Mouse (Mus musculus) right cerebral cortex, postnatal 4 days (tissue): ENCODE results near the gene Fktn.
"Not testable (repeated sequence)": the region's sequence is repeated elsewhere in the genome, so short reads cannot be mapped to it uniquely, and the experiment has no call there.

Source experiments
- DNase-seq: peaks from one replicate; pipeline ENCODE4 v3.0.0-alpha.2; 2022

Fktn gene

DNA sequence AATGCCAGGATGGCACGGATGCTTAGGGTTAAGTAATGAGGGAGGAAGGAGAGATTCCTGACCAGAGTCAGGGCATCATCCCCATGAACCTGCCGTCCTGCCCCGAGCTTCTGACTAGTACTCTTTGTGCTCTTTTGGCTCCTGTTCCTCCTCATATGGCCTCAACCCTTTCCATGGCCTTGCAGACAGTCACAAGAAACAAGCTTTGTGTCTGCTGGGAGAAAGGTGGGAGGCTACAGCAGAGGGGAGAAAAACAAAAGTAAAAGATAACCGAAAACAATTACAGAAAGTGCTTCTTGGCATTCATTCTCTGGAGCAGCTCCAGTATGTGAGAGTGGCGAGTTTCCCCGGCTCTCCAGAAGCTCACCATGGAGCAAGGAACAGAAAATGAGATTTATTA, 60.1 kb downstream of the Fktn start:
- no peak for DNase-seq

- no peak for DNase-seq
Measured at GRCm38 (mm10) chr4:53781396-53781795, 67.6 kb downstream of the Fktn start.

DNA sequence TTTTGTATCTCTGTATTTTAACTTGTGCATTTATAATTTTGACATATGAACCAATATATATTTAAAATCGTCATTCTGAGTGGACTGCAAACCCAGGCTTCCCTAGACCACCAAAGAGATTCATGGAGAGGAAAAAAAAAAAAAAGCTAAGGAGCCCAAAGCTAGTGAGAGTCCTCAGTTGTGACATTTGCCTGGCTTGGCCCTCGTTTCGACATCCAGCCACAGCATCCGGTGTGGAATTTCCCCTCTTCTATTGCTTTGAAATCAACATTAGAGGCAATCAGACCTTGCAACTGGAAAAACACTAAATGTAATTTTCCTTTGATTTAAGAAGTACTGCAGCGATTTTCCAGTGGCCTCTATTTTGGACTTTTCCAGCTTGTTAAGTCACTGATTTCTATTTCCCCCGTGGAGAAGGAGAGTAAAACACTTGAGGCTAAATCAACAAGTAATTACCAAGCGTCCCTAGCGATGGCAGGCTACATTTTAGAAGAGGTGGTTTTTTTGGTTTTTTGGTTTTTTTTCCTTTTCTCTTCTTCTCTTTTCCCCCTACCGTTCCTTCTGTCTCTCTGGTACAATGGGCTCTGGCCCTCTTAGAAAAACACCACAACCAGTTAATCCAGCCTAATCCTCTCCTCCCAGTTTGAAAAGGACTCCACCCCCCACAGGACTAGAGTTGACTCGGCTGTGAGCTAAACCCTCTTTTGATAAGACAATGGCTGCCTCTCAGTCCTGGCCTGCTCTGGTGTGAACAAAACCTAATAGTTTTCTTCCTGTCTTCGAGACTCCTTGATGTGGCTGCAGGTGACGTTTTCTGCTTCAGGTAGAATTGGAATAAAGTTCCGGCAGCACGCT, 68.6 kb downstream of the Fktn start:
- no peak for DNase-seq

GRCm38 (mm10) chr4:53785746-53786398, 72.1 kb downstream of the Fktn start:
- DNase-seq = no peak

DNA sequence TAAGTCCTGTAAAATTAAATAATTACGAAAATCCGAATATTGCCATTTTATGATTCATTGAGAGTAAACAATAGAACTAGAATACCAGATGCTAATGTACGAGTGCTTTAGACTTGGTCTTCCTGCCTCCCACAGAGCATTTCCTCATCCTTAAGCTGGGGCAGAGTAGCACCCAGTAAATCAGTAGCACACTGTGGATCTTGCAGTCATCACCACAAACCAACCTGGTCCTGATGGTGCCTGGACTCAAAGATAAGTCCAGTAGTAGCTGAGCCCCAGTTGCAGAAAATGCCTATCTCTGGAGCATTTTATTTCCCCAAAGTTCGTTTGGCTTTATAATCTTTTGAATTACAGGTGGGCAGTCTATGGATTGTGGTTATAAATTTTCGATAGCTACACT, 73.1 kb downstream of the Fktn start:
- no peak for DNase-seq

- DNase-seq = no peak
Measured at GRCm38 (mm10) chr4:53789346-53789745, 75.5 kb downstream of the Fktn start.

- DNase-seq = no peak
Measured at GRCm38 (mm10) chr4:53794257-53794966, 80.6 kb downstream of the Fktn start.

DNA sequence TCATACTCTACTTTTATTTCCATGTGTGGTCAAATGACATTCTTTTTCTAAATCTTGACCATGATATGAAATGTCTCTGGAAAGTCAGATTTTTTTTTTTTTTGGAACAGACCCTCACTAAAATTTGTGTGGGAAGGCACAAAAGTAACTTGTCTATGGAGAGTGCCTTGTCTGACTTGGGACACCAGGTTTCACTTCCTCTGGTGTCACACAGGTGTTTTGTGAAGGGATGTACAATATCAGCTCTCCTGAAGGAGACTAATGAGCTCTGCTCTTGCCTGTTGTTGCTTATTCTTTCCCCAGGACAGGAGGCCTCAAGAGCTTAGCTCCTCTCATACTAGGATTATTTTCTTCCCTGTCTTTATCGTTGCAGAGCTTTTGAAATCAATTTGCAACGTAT, 81.3 kb downstream of the Fktn start:
- DNase-seq = no peak

GRCm38 (mm10) chr4:53795706-53796105, 81.9 kb downstream of the Fktn start:
- no peak for DNase-seq

DNA sequence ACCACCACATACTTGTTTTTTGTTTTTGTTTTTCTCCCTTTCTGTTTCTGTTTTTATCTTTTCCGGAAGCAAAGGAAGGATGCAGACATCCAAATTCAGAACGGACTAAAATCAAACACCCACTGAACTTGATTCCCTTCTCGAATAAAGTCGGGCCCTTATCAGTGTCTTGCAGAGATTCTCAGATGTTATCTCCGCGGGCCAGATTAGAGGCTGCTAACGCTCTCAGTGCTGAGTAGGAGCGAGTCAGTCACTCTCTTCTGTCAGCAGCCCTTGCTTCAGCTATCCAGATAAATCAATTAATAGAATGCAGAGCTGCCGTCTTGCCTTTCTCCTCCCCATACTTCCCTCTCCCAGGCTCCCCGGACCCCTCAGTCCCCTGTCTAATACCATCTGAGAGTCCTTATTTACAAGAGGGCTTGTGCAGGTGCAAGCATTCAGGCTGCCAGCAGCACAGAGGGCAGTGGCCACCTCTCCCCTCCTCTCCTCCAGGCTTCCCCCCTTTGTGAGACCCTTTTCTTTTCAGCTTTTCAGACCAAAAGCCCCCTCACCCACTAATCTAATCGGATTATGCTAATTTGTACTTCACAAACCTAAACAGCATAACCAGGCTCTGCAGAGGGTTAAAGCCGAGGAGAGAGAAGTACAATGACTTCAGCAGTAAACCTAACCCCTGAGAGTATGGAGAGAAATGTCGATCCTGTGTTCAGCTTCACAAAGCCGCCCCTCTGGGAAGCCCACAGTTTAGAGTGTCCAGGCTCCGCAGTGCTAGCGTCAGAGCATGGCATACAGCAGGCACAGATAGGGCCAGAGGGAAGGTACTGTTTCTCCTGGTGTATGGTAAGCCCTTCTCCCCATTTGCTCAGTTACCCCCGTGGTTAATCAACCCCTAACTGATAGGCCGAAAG, 83.3 kb downstream of the Fktn start:
- DNase-seq = no peak

GRCm38 (mm10) chr4:53798896-53799676, 85.3 kb downstream of the Fktn start:
- no peak for DNase-seq

DNA sequence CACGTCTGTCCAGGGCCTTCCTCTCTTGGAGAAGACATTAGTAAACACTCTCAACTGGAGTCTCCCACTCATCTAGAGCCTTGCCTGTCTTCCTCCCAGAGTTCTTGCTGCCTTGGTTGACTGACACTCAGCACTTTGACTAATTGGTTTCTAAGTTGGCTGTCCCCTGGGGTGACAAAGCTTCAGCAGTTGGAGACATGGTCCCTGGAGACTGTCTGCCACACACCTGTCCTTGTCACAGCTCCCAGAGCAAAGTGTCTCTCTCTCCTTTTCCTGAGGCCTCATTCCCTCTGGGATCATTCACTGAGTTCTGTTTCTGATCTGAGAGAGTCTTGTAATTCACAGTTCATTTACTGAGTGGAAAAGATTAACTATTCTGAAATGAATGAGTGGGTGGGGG, 86.0 kb downstream of the Fktn start:
- no peak for DNase-seq

DNA sequence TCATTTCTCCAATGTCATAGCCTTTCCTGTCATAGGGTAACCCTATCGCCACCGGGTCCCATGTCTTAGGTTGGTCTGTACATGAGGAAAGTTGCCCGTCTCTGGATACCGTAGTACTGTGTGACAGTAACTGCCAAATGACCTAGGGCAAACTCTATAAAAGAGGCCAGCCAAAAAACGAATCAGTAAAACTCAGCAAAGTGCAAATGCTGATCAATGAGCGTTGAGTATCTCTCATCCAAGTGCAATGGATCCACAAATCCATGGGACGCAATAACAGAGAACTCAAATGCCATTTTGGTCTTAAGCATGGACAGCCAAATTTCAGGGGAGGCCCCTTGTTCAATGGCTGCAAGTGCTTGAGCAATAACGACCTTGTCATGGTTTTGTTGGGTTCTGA, 89.9 kb downstream of the Fktn start:
- not testable (repeated sequence) for DNase-seq

DNA sequence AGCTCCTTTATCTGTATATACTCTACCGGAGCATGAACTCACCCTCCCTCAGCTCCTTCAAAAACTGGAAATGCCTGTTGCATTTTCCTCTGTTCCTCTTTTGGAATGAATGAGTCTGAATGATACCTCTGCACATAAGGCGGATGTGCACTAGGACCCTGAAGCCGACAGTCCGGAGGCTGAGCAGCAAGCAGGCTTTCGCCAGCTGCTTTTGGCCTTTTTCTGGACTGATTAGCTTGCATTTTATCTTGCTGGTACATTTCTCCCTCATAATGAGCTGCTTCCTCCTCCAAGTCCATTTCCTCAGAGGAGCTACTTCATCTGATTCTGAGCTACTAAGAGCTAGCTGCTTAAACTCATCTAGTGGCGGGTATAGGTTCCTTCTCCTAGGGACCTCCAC, 92.6 kb downstream of the Fktn start:
- not testable (repeated sequence) for DNase-seq

DNA sequence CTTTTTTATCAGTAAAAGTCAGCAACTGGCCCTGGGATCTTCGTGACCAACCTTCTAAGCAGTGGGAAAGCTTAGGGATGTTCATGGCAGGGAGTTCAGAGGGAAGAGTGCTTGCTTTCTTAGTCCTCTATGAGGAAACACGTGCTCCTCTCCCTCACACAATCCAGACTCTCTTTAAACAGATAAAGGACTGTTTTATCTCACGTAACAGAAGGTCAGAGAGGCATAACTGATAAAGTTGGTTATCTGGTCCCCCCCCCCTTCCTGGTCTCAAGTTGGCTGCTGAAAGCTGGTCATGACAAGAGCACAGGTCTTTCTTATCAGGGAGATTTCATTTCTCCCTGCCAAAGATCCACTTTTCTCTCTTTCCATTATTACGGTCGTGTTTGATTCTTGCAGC, 104.5 kb downstream of the Fktn start:
- DNase-seq = no peak

- no peak for DNase-seq
Measured at GRCm38 (mm10) chr4:53823697-53824096, 109.9 kb downstream of the Fktn start.

GRCm38 (mm10) chr4:53824831-53825230, 111.0 kb downstream of the Fktn start:
- DNase-seq = no peak

- DNase-seq = peak; percentile 93
Measured at GRCm38 (mm10) chr4:53825821-53826605, 112.2 kb downstream of the Fktn start, which contains the start of gene Tmem38b. Gene Tmem38b, plus strand, starts transcription at chr4:53826045.

DNA sequence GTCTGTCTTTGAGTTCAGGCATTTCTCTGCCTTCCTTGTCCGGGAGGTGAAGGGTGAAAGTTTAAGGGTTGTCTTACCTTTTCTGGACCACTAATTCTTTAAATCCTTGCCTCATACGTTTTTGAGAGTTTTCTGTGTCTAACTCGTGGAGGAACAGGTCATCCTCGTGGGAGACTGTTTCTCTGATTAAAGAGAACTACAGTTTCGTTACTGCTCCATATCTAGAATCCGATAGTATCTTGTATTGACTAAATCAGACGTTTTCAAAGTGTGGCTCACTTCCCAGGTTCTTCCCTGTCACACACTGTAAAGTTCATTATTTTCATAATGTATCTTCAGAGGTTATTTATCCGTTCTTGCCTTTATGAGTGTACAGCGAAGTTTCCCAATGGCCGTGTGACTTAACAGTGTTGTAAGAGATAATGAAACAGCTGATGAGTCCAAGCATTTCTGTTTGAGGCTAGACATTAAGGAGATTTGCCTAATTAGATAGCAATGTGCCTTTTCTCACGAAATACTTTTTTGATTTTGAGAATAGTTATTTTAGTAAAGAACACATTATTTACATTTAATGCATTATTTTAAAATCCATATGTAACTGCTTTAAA, 112.9 kb downstream of the Fktn start:
- DNase-seq = no peak
